Mouse (Mus musculus): ENCODE measurements around the gene Lnx1.

The Lnx1 gene

GRCm38 (mm10) chr5:74648216-74648615 is 54.5 kb downstream of the Lnx1 start:
- no peak for DNase-seq

- DNase-seq: no peak
These were observed 55.1 kb downstream of the Lnx1 start for GRCm38 (mm10) chr5:74647584-74647984.

GRCm38 (mm10) chr5:74642291-74642690 is 60.4 kb downstream of the Lnx1 start:
- DNase-seq: no peak

GRCm38 (mm10) chr5:74641000-74641399 is 61.7 kb downstream of the Lnx1 start:
- peak; percentile 15 for DNase-seq

GRCm38 (mm10) chr5:74640504-74640903 is 62.2 kb downstream of the Lnx1 start:
- DNase-seq: no peak

- no peak for DNase-seq
These were observed 63.2 kb downstream of the Lnx1 start for GRCm38 (mm10) chr5:74639516-74639915.

GRCm38 (mm10) chr5:74634391-74634790 is 68.3 kb downstream of the Lnx1 start:
- no peak for DNase-seq

GRCm38 (mm10) chr5:74633453-74633852 is 69.3 kb downstream of the Lnx1 start:
- no peak for DNase-seq

- no peak for DNase-seq
These were observed 70.2 kb downstream of the Lnx1 start for GRCm38 (mm10) chr5:74632369-74633114.

GRCm38 (mm10) chr5:74628001-74628400 is 74.7 kb downstream of the Lnx1 start:
- no peak for DNase-seq

- DNase-seq: no peak
These were observed 78.3 kb downstream of the Lnx1 start for GRCm38 (mm10) chr5:74624385-74624784.

- no peak for DNase-seq
These were observed 79.3 kb downstream of the Lnx1 start for GRCm38 (mm10) chr5:74623316-74624000.

- DNase-seq: no peak
These were observed 80.8 kb downstream of the Lnx1 start for GRCm38 (mm10) chr5:74621691-74622470.

GRCm38 (mm10) chr5:74618573-74619059 is 84.1 kb downstream of the Lnx1 start:
- peak; percentile 28 for DNase-seq

GRCm38 (mm10) chr5:74617816-74618572 is 84.7 kb downstream of the Lnx1 start:
- DNase-seq: no peak

GRCm38 (mm10) chr5:74613491-74614151 is 89.1 kb downstream of the Lnx1 start:
- no peak for DNase-seq

GRCm38 (mm10) chr5:74612713-74613112 is 90.0 kb downstream of the Lnx1 start:
- no peak for DNase-seq

- no peak for DNase-seq
These were observed 92.2 kb downstream of the Lnx1 start for GRCm38 (mm10) chr5:74610511-74610910.

- DNase-seq: no peak
These were observed 96.5 kb downstream of the Lnx1 start for GRCm38 (mm10) chr5:74606213-74606612.

GRCm38 (mm10) chr5:74603306-74603705 is 99.4 kb downstream of the Lnx1 start:
- DNase-seq: no peak

GRCm38 (mm10) chr5:74602371-74602770 is 100.3 kb downstream of the Lnx1 start:
- DNase-seq: no peak

- DNase-seq: no peak
These were observed 100.7 kb downstream of the Lnx1 start for GRCm38 (mm10) chr5:74601965-74602364.

Data from cerebellum, adult 8-10 months (tissue).